Mouse (Mus musculus): ENCODE measurements around the gene Hspa12b.
A peak's percentile ranks its signal among the peaks of the same experiment; 100 is the strongest.

DNA sequence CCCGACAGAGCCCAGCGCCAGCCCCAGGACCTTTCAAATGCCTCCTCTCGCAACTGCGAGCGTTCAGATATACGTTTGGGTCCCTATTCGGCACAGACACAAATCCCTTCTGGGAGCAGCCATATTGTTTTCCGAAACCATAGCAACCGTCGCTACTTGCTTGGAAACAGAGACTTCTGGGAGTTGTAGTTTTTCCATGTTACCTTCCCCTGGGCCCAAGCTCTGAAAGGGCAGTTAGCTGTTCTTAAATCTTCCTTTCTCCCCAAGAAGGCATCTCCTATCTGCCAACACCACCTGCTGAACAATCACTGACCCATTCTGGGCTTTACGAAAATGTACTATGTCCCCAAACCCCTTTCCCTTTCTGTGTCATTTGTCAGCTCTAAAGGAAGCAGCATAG is 47.6 kb downstream of the Hspa12b start:
- TF ChIP-seq POLR2AphosphoS2 (IDR thresholded peaks at IDR 0.05; ENCODE audit: low read depth, low read length), result no peak
- TF ChIP-seq MYC (IDR thresholded peaks at IDR 0.05; ENCODE audit: low read depth, low read length), result no peak
- TF ChIP-seq TBP (conservative IDR thresholded peaks at IDR 0.05; ENCODE audit: low read depth, low read length), result no peak
- peak; percentile 34; the same call in 1 of the 2 replicates for TF ChIP-seq CHD2 (IDR thresholded peaks at IDR 0.05; ENCODE audit: low read length)
- no peak for TF ChIP-seq CTCF (conservative IDR thresholded peaks at IDR 0.05 in 1 of 2, IDR thresholded peaks at IDR 0.05 in 1 of 2; ENCODE audit: low read depth in 2 of 2, low read length in 2 of 2)
- no peak for TF ChIP-seq ZNF384 (IDR thresholded peaks at IDR 0.05; ENCODE audit: low read depth, low read length)
- 0 out of 2 replicates have a peak, but pooled peaks have one; percentile 32 for TF ChIP-seq POLR2A (IDR thresholded peaks at IDR 0.05; ENCODE audit: low read depth, low read length)
- TF ChIP-seq ELF1 (IDR thresholded peaks at IDR 0.05; ENCODE audit: low read depth, low read length), result peak; percentile 60
